Mouse (Mus musculus) brain, embryonic 14.5 days (tissue): Measurements from ENCODE around the gene Il17rc.

Experiments used
- CTCF ChIP-seq: fragments of 200-500 bp; IDR thresholded peaks from 2 replicates; pipeline ENCODE4 v1.5.1; 2012; ENCODE audit warnings: inconsistent platforms, mild to moderate bottlenecking, moderate library complexity, borderline replicate concordance; ENCODE audit not compliant: insufficient read depth, insufficient read length; ENCODE audit errors: extremely low read depth
- POLR2A ChIP-seq: fragments of 200-500 bp; IDR thresholded peaks from 2 replicates; pipeline ENCODE4 v1.6.1; 2012; ENCODE audit warnings: mild to moderate bottlenecking, inconsistent platforms, borderline replicate concordance; ENCODE audit not compliant: poor library complexity, insufficient read depth, insufficient read length, severe bottlenecking; ENCODE audit errors: extremely low read depth

- no peak for TF ChIP-seq POLR2A
- no peak for TF ChIP-seq CTCF
Measured at GRCm38 (mm10) chr6:113477353-113477752, 6.1 kb downstream of the Il17rc start.
